Mouse (Mus musculus): ENCODE measurements around the gene Mta2.
"Not testable (repeated sequence)": the region's sequence is repeated elsewhere in the genome, so short reads cannot be mapped to it uniquely, and the experiment has no call there.

Mta2 gene

GRCm38 (mm10) chr19:8966590-8967372 lies 25.1 kb downstream of the Mta2 start, which contains the start of gene Eef1g:
Eef1g (plus strand) TSS chr19:8967041.
- peak; percentile 100 for DNase-seq (ENCODE audit: low read depth, low spot score)

- DNase-seq (ENCODE audit: low read depth, low spot score), result no peak
Measured at GRCm38 (mm10) chr19:8967373-8967743, 25.7 kb downstream of the Mta2 start.

GRCm38 (mm10) chr19:8967893-8968292 lies 26.2 kb downstream of the Mta2 start:
- no peak for DNase-seq (ENCODE audit: low read depth, low spot score)

GRCm38 (mm10) chr19:8972491-8972890 lies 30.8 kb downstream of the Mta2 start:
- not testable (repeated sequence) for DNase-seq (ENCODE audit: low read depth, low spot score)

GRCm38 (mm10) chr19:8974638-8975037 lies 33.0 kb downstream of the Mta2 start:
- DNase-seq (ENCODE audit: low read depth, low spot score), result peak; percentile 63

- no peak for DNase-seq (ENCODE audit: low read depth, low spot score)
Measured at GRCm38 (mm10) chr19:8975491-8975890, 33.8 kb downstream of the Mta2 start.

GRCm38 (mm10) chr19:8976535-8976934 lies 34.9 kb downstream of the Mta2 start:
- peak; percentile 95 for DNase-seq (ENCODE audit: low read depth, low spot score)

- DNase-seq (ENCODE audit: low read depth, low spot score), result peak; percentile 95
Measured at GRCm38 (mm10) chr19:8980771-8981170, 39.1 kb downstream of the Mta2 start.

GRCm38 (mm10) chr19:8981450-8982168 lies 39.9 kb downstream of the Mta2 start:
- peak; percentile 71 for DNase-seq (ENCODE audit: low read depth, low spot score)

GRCm38 (mm10) chr19:8982303-8983149 lies 40.9 kb downstream of the Mta2 start:
- DNase-seq (ENCODE audit: low read depth, low spot score), result peak; percentile 96

GRCm38 (mm10) chr19:8983150-8983650 lies 41.5 kb downstream of the Mta2 start:
- peak; percentile 99 for DNase-seq (ENCODE audit: low read depth, low spot score)

- DNase-seq (ENCODE audit: low read depth, low spot score), result peak; percentile 95
Measured at GRCm38 (mm10) chr19:8984255-8984868, 42.7 kb downstream of the Mta2 start.

GRCm38 (mm10) chr19:8985891-8986290 lies 44.2 kb downstream of the Mta2 start:
- no peak for DNase-seq (ENCODE audit: low read depth, low spot score)

GRCm38 (mm10) chr19:8987816-8988215 lies 46.1 kb downstream of the Mta2 start:
- peak; percentile 23 for DNase-seq (ENCODE audit: low read depth, low spot score)

- DNase-seq (ENCODE audit: low read depth, low spot score), result peak; percentile 78
Measured at GRCm38 (mm10) chr19:8988346-8989065, 46.8 kb downstream of the Mta2 start.

GRCm38 (mm10) chr19:8989066-8989566 lies 47.4 kb downstream of the Mta2 start, which contains the start of gene Ahnak:
Ahnak (plus strand) TSS chr19:8989284.
- DNase-seq (ENCODE audit: low read depth, low spot score), result peak; percentile 80

GRCm38 (mm10) chr19:8989567-8990431 lies 48.1 kb downstream of the Mta2 start:
- DNase-seq (ENCODE audit: low read depth, low spot score), result peak; percentile 94

GRCm38 (mm10) chr19:8990432-8991102 lies 48.9 kb downstream of the Mta2 start:
- DNase-seq (ENCODE audit: low read depth, low spot score), result peak; percentile 56

Measured in 3T3-L1 (cell line).